Comparison of ENCODE assay signal across 12 mouse cellular contexts in the genomic region with DNA sequence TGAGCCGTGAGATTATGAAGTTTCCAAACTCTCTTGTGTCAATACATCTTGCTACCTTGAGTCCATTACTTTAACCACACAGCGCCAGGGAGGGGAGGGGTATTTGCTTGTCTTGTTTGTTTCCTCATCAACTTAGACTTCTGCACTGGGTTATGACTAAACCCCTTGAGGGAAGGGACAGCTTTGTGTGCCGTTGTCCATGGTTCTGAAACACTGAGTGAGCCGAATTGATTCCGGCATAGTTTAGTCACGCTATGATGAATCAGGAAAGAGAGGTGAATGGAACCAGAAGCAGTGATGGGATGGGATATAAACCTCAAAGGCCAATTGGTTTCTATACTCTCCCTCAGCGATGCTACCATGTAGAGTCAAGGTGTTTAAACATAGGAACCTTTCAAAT. TPM values are rescaled to one million over a fixed set of nuclear protein-coding genes. Genes with fewer than 3 reads are reported as not detected.
A peak's percentile ranks its signal among the peaks of the same experiment; 100 is the strongest.
DNase-seq lines count a peak whose midpoint lies in the region; ATAC-seq and TF ChIP-seq lines count a peak whose summit lies in the region.
"Had no signal": no experiment of that assay in that cellular context is flagged by ENCODE, and none has a peak within 500 bp of the region (broad histone marks: within the 10 kb centered on the region; RNA-seq: fewer than 3 reads in every experiment).

No protein-coding gene starts in this region.

- H3K27ac ChIP-seq in midbrain, embryonic 12.5 days (replicated peaks): no peak overlapping the region
- no peak overlapping the region for H3K27ac ChIP-seq in midbrain, embryonic 16.5 days (ENCODE audit: low read length)
- H3K27ac ChIP-seq in embryonic facial prominence, embryonic 11.5 days (replicated peaks; ENCODE audit: low read depth, low read length): no peak overlapping the region
- H3K27ac ChIP-seq in stomach, postnatal 0 days (replicated peaks): no peak overlapping the region
- H3K27ac ChIP-seq: forebrain, embryonic 10.5 days had no signal

- H3K27me3 ChIP-seq in midbrain, embryonic 12.5 days: no peaks in the 10 kb centered on the region
- no peaks in the 10 kb centered on the region for H3K27me3 ChIP-seq in midbrain, embryonic 16.5 days (ENCODE audit: control insufficient read depth, insufficient read depth, low read depth, low read length)
- no peaks in the 10 kb centered on the region for H3K27me3 ChIP-seq in embryonic facial prominence, embryonic 11.5 days (ENCODE audit: control insufficient read depth, insufficient read depth, low read length)
- no peaks in the 10 kb centered on the region for H3K27me3 ChIP-seq in stomach, postnatal 0 days (ENCODE audit: control insufficient read depth, insufficient read depth, low read length)

- no peaks in the 10 kb centered on the region for H3K36me3 ChIP-seq in midbrain, embryonic 12.5 days
- H3K36me3 ChIP-seq in midbrain, embryonic 16.5 days (ENCODE audit: control insufficient read depth, insufficient read depth, low read length): no peaks in the 10 kb centered on the region
- no peaks in the 10 kb centered on the region for H3K36me3 ChIP-seq in embryonic facial prominence, embryonic 11.5 days (replicated peaks; ENCODE audit: control insufficient read depth, insufficient read depth, low read depth, low read length)
- no peaks in the 10 kb centered on the region for H3K36me3 ChIP-seq in stomach, postnatal 0 days (ENCODE audit: control insufficient read depth, insufficient read depth, low read length)
- H3K36me3 ChIP-seq: forebrain, embryonic 10.5 days had no signal

- no peak overlapping the region for H3K4me3 ChIP-seq in midbrain, embryonic 12.5 days
- no peak overlapping the region for H3K4me3 ChIP-seq in midbrain, embryonic 16.5 days (ENCODE audit: low read depth, low read length)
- no peak overlapping the region for H3K4me3 ChIP-seq in embryonic facial prominence, embryonic 11.5 days (ENCODE audit: low read depth, low read length)
- no peak overlapping the region for H3K4me3 ChIP-seq in stomach, postnatal 0 days (ENCODE audit: low read depth, low read length)
- H3K4me3 ChIP-seq: forebrain, embryonic 10.5 days had no signal

- WGBS in midbrain, embryonic 12.5 days: 47% methylated on average over 7 of the region's 7 CpGs
- 35% methylated on average over 7 of the region's 7 CpGs for WGBS in midbrain, embryonic 16.5 days
- 45% methylated on average over 7 of the region's 7 CpGs for WGBS in embryonic facial prominence, embryonic 11.5 days
- WGBS in stomach, postnatal 0 days: 46% methylated on average over 7 of the region's 7 CpGs

- H3K9ac ChIP-seq in midbrain, embryonic 12.5 days (replicated peaks): no peak overlapping the region
- H3K9ac ChIP-seq in midbrain, embryonic 16.5 days (ENCODE audit: low read depth, low read length): no peak overlapping the region
- H3K9ac ChIP-seq in embryonic facial prominence, embryonic 11.5 days (replicated peaks; ENCODE audit: low read length): no peak overlapping the region
- H3K9ac ChIP-seq in stomach, postnatal 0 days (ENCODE audit: low read length): no peak overlapping the region

- H3K4me1 ChIP-seq in midbrain, embryonic 12.5 days: peaks cover 4% of the 10 kb centered on the region; the same call in 1 of the 2 replicates
- no peaks in the 10 kb centered on the region for H3K4me1 ChIP-seq in midbrain, embryonic 16.5 days (ENCODE audit: control insufficient read depth, insufficient read depth, low read length)
- H3K4me1 ChIP-seq in embryonic facial prominence, embryonic 11.5 days (ENCODE audit: control insufficient read depth, insufficient read depth, low read length): no peaks in the 10 kb centered on the region
- no peaks in the 10 kb centered on the region for H3K4me1 ChIP-seq in stomach, postnatal 0 days (replicated peaks; ENCODE audit: control insufficient read depth, insufficient read depth)
- H3K4me1 ChIP-seq: forebrain, embryonic 10.5 days had no signal

- TF ChIP-seq CTCF in stomach, postnatal 0 days (IDR thresholded peaks at IDR 0.05; ENCODE audit: low read depth): no peak

- ATAC-seq in midbrain, embryonic 12.5 days (ENCODE audit: low FRiP score, low read depth): peak; percentile 54; the same call in 1 of the 2 replicates
- no peak for ATAC-seq in midbrain, embryonic 16.5 days
- no peak for ATAC-seq in embryonic facial prominence, embryonic 11.5 days (replicated peaks; ENCODE audit: insufficient number of reproducible peaks, low FRiP score, low TSS enrichment, low read depth)
- no peak for ATAC-seq in stomach, postnatal 0 days (ENCODE audit: low FRiP score, low TSS enrichment)
- ATAC-seq: inflammation-experienced regulatory T-cells, adult 6 months had no signal

- no peak for TF ChIP-seq EP300 in stomach, postnatal 0 days (optimal IDR thresholded peaks at IDR 0.05)

- H3K9me3 ChIP-seq in midbrain, embryonic 12.5 days: no peaks in the 10 kb centered on the region
- H3K9me3 ChIP-seq in midbrain, embryonic 16.5 days (replicated peaks; ENCODE audit: control insufficient read depth, low read length, poor library complexity, severe bottlenecking): no peaks in the 10 kb centered on the region
- H3K9me3 ChIP-seq in embryonic facial prominence, embryonic 11.5 days (replicated peaks; ENCODE audit: control insufficient read depth, low read length): no peaks in the 10 kb centered on the region
- no peaks in the 10 kb centered on the region for H3K9me3 ChIP-seq in stomach, postnatal 0 days (ENCODE audit: control insufficient read depth, low read length)
- H3K9me3 ChIP-seq: forebrain, embryonic 10.5 days had no signal

- DNase-seq in adrenal gland, postnatal 10 days: peak; percentile 48
- DNase-seq in adrenal gland, postnatal 4 days (ENCODE audit: low spot score in 2 of 2): no peak
- peak; percentile 72 for DNase-seq in embryonic facial prominence, embryonic 11.5 days (ENCODE audit: low spot score)
- DNase-seq in stomach, postnatal 0 days (ENCODE audit: low spot score): peak; percentile 21
- no peak for DNase-seq in thymus, postnatal 36 days
- DNase-seq in layer of hippocampus, adult 8-10 months (ENCODE audit: low spot score in 2 of 2): no peak
- DNase-seq: cerebellum, adult 9-11 months; thymus, postnatal 25 days had no signal

- no peak overlapping the region for H3K4me2 ChIP-seq in midbrain, embryonic 12.5 days (replicated peaks)
- no peak overlapping the region for H3K4me2 ChIP-seq in midbrain, embryonic 16.5 days (ENCODE audit: low read length)
- no peak overlapping the region for H3K4me2 ChIP-seq in embryonic facial prominence, embryonic 11.5 days (ENCODE audit: low read depth, low read length)
- H3K4me2 ChIP-seq in stomach, postnatal 0 days (replicated peaks; ENCODE audit: low read depth): no peak overlapping the region

RNA-seq across cellular contexts. Expression of gene Zfp800, which starts 52.6 kb away (rescaled TPM):
- 10 to 100 TPM; 18.4 to 20.1 TPM for total RNA-seq in adrenal gland, postnatal 10 days (2021)
- 10 to 100 TPM; 23.6 to 25.7 TPM for total RNA-seq in adrenal gland, postnatal 4 days (2021)
- 36.8 and 40.3 TPM in 2 replicates for polyA plus RNA-seq in midbrain, embryonic 12.5 days (2016; fragmentation: Nextera tagmentation; extraction: Ambion mirVana)
- polyA plus RNA-seq in midbrain, embryonic 16.5 days (2015; fragmentation: Nextera tagmentation; extraction: Ambion mirVana): 16.6 and 24.6 TPM in 2 replicates
- 13.5 and 20.2 TPM in 2 replicates for polyA plus RNA-seq in embryonic facial prominence, embryonic 11.5 days (2014; fragmentation: Nextera tagmentation; extraction: Ambion mirVana)
- 17.8 and 18.4 TPM in 2 replicates for polyA plus RNA-seq in stomach, postnatal 0 days (2015; fragmentation: Nextera tagmentation; extraction: Ambion mirVana)
- 10 to 100 TPM; 20.6 to 27.7 (median 24.6) TPM for total RNA-seq in layer of hippocampus, adult 8-10 months (2022)

Comparison
In these comparisons a context has a peak if more than half of its experiments do, and no peak if none do; other contexts are left out.
1. DNase-seq: peak in adrenal gland, postnatal 10 days (single experiment), embryonic facial prominence, embryonic 11.5 days (single experiment) and stomach, postnatal 0 days (single experiment); none in adrenal gland, postnatal 4 days (0 of 2), thymus, postnatal 36 days (0 of 2) and layer of hippocampus, adult 8-10 months (0 of 2).